Mouse (Mus musculus): ENCODE measurements around the gene Cdc42ep3. TPM values are rescaled to one million over a fixed set of nuclear protein-coding genes. Genes with fewer than 3 reads are reported as not detected.

The Cdc42ep3 gene
- total RNA-seq, 2 experiments from 2014 or later = 13.7 to 16.4 TPM

DNA sequence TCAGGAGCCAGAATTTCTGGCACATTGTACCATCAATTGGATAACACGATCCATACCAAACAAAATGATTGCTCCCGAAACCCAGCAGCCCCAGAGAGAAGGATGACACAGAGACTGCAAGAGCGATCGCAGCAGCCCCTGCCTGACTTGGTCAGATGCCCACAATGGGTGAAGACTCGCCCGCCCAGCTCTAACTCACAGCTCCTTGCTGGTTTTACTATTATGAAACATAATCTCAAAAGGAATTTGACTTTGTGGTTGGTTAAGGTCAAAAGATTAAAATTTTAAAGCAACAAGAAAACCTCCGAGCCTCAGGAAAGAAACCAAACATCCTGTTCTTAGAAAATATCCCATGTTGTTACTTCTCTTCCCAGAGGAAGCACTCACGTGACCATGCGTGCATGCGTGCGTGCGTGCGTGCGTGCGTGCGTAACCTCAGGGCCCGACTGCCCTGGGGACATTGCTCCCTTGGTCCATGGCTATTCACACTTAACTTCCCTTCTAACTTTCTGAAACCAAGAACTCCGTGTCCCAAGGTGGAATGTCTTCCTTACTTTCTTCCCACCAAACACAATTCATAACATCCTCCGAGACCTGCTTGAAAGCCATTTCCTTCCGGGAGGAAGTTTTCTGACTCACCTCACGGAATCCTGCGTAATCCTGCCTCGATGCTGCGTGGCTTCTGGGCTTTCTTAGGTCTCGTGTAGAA is 9.7 kb downstream of the Cdc42ep3 start:
- DNase-seq (ENCODE audit: low spot score in 2 of 2) = no peak

DNA sequence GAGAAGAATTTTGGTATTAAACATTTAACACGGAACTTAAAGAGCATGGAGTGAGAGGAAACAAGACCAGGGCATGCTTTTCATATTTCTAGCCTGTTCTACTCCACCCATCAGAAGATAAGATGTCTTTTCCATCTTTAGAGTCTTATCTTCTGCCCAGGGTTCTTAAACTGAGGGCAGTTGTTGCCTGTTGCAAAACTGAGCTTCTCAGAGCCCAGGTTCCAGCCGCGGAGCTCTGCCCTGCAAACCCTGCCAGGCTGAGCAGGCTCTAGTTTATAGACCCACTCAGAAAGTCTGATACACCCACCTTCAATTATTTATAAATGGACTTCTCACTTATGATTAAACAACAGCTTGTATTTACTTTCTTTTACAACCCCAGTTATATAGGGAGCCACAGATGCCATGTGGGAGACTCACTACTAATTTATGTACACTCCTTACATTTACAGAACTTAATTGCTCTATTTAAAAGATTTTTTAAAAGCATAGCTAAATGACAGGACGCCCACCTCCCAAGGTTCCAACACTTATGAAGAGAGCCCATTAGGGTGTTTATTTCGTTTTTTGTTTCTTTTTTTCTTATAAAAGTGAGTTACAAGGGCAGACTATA is 11.5 kb downstream of the Cdc42ep3 start:
- no peak for DNase-seq (ENCODE audit: low spot score in 2 of 2)

DNA sequence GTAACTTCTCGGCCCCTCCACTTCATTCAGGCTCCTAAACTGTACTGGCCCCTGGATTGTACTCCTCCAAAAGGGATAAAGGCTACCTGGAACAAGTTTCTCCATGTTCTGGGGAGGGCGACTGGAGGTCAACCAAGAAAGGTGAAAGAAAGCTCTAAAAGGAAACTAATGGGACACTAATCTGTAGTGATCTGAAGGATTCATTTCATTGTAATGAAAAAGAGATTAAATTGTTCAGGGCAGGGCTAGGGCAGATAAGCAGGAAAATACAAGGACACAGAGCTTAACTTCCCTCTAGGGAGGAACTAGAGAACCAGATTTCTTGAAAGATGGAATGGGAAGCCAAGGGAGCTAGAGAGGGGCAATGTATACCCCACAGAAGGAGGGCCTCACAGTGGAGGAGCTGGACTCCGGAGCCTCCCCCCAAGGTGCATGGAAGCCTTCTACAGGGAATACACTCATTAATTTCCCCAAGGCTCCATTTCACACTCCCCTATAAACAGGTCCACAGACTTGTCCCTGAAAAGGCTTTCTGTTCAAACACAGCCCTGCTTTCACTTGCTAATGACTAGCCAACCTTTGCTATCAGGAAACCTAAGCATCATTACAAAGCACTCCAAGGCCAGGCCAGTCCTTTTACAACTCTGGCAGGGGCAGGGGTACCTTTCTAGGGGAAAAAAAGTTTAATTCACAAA is 12.1 kb downstream of the Cdc42ep3 start:
- DNase-seq (ENCODE audit: low spot score in 2 of 2) = no peak

DNA sequence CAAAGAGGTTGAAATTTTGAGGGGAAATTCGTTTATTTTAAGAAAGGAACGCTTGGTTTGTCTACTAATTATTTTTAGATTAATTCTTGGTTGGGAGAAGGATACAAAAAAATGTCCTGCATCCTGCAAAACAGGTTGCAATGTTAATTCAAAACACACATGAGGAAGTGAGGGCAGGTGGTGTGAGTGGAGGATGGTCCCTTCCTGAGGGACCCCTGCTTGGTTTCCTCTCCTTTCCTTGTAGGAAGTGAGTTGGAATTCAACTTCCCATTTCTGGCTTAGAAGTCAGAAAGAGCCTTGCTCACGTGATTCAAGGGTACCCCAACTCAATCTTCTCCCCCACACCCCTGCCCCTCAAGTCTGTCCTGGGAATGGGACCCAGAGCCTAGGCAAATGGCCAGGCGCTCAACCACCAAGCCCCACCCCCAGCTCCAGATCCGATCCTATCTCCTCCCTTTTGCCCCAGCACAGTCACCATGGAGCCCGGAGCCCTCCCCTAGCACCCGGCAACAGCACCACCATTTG is 12.9 kb downstream of the Cdc42ep3 start:
- no peak for DNase-seq (ENCODE audit: low spot score in 2 of 2)

DNA sequence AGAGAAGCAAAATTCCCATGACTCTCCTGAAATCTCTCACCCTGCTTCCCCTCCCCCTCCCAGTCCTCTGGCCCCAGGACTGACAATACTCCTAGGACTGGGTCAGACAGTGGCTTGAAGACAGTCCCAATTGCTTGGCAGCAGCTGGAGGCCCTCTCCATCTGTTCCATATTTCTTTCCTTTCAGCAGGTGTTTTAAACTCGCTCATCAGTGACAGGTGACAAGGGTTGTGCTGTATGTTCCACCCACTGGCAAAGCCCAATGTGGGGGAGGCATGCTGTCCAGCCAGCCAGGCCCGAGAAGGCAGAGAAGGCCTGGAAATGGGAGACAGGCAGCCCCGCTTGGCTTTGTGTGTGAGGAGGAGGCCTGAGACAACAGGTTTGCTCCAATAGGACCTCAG is 17.4 kb downstream of the Cdc42ep3 start:
- no peak for DNase-seq (ENCODE audit: low spot score in 2 of 2)

DNA sequence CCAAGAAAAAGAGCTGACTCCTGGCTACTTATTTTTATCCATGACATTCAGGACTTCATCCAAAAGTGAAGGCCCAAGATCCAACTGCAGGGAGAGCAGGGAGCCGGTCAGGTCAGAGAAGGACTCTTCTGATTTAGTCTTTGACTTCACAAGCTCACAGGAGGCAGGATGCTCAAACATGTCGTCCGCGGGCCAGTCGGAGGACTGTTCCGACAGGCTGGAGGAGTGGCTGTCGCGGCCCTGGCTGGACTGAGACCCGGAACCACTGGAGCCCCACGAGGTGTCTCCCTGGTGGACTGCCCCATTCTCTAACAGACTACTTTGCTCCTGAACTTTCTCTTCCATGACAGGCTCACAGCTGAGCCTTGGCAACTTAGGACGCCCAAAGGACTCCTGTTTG is 20.2 kb downstream of the Cdc42ep3 start:
- no peak for DNase-seq (ENCODE audit: low spot score in 2 of 2)

DNA sequence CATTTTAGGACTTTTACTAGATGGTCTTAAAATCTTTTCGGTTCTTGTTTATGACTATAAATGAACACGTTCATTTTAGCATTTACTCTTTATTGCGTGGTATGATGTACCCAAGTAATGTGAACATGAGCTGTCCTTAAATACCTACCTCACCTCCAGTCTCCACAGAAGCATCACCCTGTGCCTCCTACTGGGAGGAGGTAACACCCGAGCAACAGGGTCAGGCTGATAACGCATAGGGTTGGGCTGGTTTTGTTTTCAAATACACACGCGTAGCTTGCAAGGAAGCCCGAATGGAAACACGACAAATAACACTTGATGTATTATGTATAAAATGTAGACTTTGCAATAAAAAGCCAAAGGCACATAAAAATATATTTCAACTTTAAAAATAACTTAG is 21.2 kb downstream of the Cdc42ep3 start:
- no peak for DNase-seq (ENCODE audit: low spot score in 2 of 2)

DNA sequence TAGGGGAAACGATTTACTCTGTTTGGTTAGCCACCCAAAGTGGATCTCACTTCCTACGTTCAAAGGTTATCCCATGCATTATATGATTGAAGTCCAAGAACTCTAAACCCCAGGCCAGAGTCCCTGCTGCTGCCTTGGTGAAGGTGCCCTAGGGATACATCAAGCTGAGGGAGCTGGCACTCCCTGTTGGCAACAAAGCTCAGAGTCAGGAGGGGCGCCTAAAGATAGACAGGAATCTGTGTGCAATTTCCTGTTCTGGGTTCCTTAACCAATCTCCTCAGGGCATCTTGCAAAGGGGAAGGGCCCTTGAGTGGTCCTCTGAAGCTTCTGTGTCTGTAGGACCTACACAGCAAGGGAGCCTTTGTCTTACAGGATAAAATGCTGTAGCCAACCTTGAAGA is 22.0 kb downstream of the Cdc42ep3 start:
- DNase-seq (ENCODE audit: low spot score in 2 of 2) = no peak

DNA sequence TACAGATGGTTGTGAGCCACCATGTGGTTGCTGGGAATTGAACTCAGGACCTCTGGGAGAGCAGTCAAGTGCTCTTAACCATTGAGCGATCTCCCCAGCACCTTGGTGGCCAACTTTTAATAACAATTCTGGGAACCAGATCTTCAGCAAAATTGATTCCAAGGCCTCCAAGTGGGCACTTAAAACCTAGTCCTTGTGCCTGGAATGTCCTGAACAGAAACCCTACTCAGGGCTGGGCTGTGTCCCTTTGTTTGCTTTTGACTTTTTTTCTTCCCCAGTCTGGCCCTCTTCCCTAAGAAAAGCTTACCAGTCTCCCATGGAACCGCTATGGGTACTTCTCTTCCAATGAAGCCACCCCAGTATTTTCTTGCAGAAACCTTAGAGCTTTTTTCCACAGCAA is 24.5 kb downstream of the Cdc42ep3 start:
- DNase-seq (ENCODE audit: low spot score in 2 of 2) = no peak

DNA sequence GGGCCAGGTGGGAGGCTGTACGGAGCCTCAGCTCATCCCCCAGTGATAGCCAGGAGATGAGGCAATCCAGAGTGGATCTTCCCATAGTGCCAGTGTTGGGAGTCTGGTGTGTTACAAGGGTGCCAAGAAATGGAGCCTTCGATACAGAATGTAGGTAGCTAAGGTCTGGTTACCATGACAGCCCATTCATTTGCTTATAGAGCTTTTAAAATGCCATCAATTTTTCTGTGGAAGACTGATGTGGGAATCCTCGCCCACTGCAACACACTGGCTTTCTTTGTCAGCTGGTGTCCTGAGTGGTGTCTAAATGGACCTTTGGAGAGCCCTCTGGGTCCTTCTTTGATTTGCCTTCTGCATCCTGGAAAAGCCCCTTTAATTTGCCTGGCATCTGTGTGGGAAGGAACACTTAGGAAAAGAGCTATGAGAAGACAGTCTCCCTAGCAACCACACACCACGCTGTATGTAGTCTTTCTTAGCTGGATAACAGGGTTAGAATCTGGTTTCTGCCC is 28.0 kb downstream of the Cdc42ep3 start:
- DNase-seq (ENCODE audit: low spot score in 2 of 2) = peak; percentile 24 to 31

DNA sequence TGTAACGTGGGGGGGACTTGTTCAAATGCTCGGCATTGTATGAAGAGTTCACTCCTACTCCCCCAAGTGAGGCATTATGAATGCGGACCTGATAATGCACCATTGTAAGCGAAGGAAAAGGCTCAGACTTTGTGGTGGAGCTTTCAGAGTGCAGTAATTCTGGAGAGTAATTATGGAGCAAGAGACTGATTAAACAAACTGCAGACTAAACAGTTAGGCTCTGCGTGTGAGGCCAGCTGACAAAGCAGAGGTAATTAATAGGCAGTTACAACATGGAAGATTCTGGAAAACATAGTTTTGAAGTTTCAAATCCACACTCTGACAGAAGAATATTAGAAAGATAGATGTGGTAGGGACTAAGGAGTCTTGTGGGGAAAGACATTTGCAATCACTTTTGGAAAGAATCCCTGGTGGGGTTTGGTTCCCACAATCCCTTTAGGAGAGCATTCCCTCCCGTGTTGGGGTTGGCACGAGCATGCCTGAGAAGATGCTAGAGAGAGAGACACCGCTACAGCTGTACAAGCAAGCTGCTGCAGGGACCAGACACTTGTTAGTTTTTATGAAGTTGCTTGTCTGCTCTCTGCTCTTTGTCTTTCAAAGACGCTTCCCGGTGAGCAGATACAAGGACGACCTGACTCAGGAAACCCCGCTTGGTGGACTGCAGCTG is 37.7 kb downstream of the Cdc42ep3 start:
- DNase-seq (ENCODE audit: low spot score in 2 of 2) = no peak

DNA sequence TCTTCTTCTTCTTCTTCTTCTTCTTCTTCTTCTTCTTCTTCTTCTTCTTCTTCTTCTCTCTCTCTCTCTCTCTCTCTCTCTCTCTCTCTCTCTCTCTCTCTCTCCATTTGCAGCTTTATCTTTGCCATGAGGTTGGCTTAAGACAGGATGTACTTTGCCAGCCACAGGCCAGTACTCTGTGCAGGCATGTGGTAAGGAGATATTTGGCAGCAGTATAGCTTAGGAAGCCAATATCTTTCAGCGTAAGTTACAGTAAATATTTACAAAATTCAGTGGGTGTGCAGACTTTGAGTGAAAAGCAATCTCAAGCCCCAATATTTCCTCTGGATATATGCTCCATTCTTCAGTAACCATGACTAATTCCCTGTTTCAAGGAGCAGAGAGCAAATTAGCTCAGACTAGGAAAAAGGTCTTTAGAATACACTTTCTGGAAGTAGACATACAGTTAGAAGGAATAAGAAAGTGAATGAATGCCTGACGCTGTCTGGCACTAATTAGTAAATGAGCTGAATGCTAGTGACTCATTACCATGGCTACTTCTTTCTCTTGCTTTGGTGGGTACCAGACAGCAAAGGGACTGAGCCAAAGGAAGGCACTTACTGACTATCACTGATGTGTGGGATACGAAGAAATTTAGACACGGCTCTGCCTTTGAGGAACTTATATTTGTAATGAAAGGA is 39.3 kb downstream of the Cdc42ep3 start:
- DNase-seq (ENCODE audit: low spot score in 2 of 2) = no peak

DNA sequence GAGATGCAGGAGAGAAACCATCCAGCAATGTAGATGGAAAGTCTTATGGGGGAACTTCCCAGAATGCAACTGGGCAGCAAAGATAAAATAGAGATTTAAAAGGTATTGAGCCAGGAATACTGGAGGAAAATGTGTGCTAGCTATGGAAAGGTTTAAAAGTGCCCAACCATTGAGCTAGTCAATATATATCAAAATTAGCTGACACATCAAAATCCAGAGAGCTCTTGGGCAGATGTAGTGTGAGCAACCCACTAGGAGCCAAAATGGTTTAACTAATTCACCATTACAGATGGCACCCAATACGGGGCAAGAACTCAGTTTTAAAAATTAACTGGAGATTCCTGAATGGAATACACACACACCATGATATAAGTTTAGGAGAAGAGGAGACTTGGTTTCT is 44.4 kb downstream of the Cdc42ep3 start:
- no peak for DNase-seq (ENCODE audit: low spot score in 2 of 2)

DNA sequence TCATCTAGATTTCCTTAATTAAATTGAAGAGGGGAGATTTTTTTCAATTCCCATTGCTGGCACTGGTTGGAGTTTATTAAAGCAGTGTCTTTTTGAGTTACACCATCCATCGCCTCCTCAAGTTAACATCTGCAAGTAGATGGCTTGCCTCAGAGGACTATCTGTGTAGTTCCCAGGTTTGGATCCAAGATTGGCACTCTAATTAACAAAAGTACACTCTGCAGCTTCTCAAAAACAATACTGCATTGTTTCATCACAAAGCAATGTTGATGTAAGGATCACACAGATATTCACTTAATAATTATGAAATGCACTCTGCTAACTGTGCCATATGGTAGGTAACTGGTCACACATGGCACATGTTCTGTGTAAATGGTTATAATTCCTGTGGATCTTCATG is 45.4 kb downstream of the Cdc42ep3 start:
- no peak for DNase-seq (ENCODE audit: low spot score in 2 of 2)

DNA sequence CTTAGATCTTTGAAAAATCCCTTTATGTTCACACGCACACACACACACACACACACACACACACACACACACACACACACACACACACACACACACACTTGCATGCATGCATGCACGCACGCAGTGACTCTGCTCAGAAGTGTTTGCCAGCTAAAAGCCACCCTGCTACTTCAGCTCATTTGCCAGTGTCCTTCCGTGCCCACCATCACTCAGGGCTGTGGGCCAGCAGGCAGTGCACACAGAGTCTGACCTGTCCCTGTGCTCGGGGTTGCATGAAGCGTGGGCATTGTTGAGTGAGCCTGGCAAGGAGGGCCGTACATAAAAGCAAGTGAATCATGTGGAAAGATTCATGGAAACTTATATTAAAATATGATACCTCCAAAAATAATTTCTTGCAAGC is 49.2 kb downstream of the Cdc42ep3 start:
- peak; percentile 23 to 36 for DNase-seq (ENCODE audit: low spot score in 2 of 2)

DNA sequence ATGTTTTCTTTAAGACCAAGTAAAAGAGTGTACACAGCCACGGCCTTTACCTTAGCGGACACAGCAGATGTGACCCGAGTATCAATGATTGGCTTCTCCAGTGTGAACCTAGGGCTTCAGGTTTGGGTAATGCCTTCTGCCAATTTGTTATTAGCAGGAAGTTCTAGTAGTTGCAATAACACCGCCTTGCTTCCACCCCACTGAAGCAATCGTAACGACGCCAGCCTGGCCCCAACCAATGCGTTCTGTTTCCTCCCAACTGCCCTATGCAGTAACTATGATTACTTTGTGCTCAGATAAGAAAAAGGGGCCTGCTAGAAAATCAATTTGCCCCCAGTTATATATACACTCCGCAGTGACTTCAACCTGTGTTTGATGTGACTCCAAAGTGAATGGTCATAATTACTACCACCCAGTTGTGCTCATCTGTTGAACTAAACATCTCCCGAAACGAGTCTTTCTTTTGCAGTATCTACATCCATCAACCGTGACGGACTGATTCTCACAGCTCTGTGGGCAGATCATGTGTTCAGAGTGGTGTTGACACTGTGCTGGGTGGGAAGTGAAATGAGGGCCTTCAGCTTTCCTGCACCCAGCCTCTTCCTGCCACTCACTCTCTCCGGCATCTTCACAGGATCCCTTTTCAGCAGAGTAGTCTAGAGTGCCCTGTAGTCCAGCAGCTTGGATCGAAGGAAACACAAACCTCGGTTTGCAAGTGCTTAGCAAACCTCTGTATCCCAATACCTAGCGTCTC is 51.0 kb downstream of the Cdc42ep3 start:
- no peak for DNase-seq (ENCODE audit: low spot score in 2 of 2)

DNA sequence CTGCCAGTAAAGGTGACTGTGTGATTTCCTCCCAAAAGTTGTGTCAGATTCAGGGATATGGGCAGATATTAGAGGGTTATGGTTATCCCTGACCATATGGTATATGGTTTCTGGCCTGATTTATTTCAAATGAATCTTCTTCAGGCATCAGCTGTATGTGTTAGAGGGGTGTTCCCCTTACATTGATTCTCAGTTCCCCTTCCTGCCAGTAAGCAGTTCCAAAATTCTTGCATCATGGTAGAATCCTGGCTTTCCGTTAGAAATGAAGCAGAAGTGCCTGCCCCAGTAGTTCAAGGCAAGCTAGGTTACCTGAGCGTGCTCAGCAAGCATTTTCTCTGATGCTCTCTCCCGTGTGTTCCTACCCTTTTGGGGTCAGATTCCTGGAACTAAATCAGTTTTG is 51.7 kb downstream of the Cdc42ep3 start:
- DNase-seq (ENCODE audit: low spot score in 2 of 2) = no peak

DNA sequence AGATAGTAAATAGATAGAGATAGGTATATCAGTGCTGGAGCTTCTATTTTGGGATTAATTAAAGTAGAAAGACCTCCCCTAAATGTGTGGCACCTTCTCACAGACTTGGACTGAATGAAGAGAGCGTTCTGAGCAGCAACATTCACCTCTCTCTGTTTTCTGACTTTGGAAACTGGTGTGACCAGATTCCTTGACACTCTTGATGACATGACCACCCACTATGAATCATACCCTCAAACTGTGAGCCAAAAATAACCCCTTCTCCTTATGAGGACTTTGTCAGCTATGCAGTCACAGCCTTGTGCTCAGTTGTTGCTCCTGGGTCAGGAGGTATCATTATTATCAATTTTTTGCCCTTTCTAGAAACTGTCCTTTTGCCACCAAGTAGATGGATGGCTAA is 55.0 kb downstream of the Cdc42ep3 start:
- no peak for DNase-seq (ENCODE audit: low spot score in 2 of 2)

DNA sequence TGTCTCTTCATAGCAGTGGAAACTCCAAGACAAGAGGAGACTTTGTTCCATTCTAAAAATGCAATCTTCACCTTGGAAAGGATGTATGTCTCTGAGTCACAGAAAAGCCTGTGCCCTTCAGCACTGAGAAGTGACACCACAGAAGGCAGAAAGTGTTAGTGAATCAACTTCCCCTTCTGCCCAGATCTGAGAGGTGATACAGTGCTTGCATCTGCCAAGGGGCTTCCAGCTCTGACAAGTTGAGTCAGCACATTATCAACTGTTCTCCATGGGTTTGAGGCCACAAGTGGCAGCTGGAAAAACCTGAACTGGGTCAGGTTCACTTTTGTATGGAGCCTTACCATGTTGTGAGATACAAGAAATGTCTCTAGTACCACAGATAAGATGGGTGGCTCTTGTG is 55.9 kb downstream of the Cdc42ep3 start:
- DNase-seq (ENCODE audit: low spot score in 2 of 2) = no peak

DNA sequence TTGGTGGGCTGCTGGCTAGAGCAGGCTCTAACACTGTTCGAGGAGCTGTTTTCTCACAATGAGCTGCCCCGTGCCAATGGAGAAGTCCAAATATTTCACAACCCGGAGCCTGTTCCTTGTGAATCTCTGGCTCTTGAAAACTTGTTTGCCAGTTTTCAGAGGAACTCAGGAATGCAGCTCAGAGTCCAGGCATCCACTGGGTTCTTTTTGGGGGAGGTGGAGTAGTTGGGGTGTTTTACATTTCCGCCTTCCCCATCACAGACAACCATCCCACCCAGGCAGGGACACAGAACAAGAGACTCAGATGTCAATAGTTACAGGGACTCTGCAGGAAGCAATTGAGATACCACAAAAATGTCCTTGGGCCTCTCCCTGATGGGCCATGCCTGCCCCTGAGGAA is 59.0 kb downstream of the Cdc42ep3 start:
- no peak for DNase-seq (ENCODE audit: low spot score in 2 of 2)
